Mouse (Mus musculus): ENCODE measurements around the gene Nckap5.

DNA sequence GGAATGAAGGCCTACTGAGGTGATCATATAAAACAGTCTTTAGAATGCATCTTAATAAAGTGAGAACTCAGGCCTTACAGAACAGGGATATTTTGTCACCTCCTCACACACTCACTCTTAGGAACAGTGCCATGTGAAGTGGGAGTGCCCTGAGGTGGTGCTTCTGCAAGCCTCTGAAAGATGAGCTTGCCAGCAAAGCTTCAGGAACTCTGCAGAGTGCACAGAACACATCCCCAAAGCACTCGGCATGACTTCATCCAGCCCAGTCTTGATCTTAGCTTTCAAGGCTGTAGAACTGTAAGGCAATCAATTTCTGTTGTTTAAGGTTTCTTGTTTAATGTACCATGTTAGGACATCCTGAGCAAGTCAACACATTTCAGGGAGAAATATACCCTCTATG lies 372.9 kb downstream of the Nckap5 start:
- TF ChIP-seq CTCF (conservative IDR thresholded peaks at IDR 0.05; ENCODE audit: insufficient read depth, insufficient read length, low read depth, low read length) (no peak), POLR2A (IDR thresholded peaks at IDR 0.05; ENCODE audit: low read depth, low read length) (no peak)
